9 mouse cellular contexts compared by ENCODE assay signal in genomic region chr1:171286517-171286916, GRCm38 (mm10). TPM values are rescaled to one million over a fixed set of nuclear protein-coding genes. Genes with fewer than 3 reads are reported as not detected.
A peak's percentile ranks its signal among the peaks of the same experiment; 100 is the strongest.
DNase-seq lines count a peak whose midpoint lies in the region; ATAC-seq and TF ChIP-seq lines count a peak whose summit lies in the region.
"Had no signal": no experiment of that assay in that cellular context is flagged by ENCODE, and none has a peak within 500 bp of the region (broad histone marks: within the 10 kb centered on the region; RNA-seq: fewer than 3 reads in every experiment).

No protein-coding gene starts in this region.

- no peak for ATAC-seq in intestine, embryonic 14.5 days (replicated peaks; ENCODE audit: low FRiP score, low TSS enrichment, low read depth)
- ATAC-seq in intestine, embryonic 16.5 days: no peak
- ATAC-seq in embryonic facial prominence, embryonic 12.5 days (ENCODE audit: insufficient number of reproducible peaks, insufficient read depth, low FRiP score, low TSS enrichment): no peak
- ATAC-seq in intestine, postnatal 0 days: no peak
- no peak for ATAC-seq in neural tube, embryonic 12.5 days (ENCODE audit: low FRiP score, low read depth)
- no peak for ATAC-seq in granulocyte monocyte progenitor cell, adult 5-6 weeks (replicated peaks; ENCODE audit: poor library complexity, severe bottlenecking)

- DNase-seq in intestine, embryonic 14.5 days (ENCODE audit: low spot score): no peak
- no peak for DNase-seq in natural killer cell, adult 2 months (ENCODE audit: low spot score in 2 of 2)
- DNase-seq in thymus, adult 18-20 months: no peak

- peak overlapping the region; percentile 82; the same call in 1 of the 2 replicates for H3K4me2 ChIP-seq in intestine, embryonic 14.5 days (ENCODE audit: low read length)
- no peak overlapping the region for H3K4me2 ChIP-seq in intestine, embryonic 16.5 days (ENCODE audit: low read depth, low read length)
- peak overlapping the region; percentile 62 for H3K4me2 ChIP-seq in embryonic facial prominence, embryonic 12.5 days (replicated peaks)
- peak overlapping the region; percentile 86; the same call in 1 of the 2 replicates for H3K4me2 ChIP-seq in intestine, postnatal 0 days (replicated peaks; ENCODE audit: low read depth)
- peak overlapping the region; percentile 63 for H3K4me2 ChIP-seq in neural tube, embryonic 12.5 days (replicated peaks)

- WGBS in intestine, embryonic 14.5 days: 86% methylated on average over 19 of the region's 19 CpGs
- WGBS in intestine, embryonic 16.5 days: 90% methylated on average over 19 of the region's 19 CpGs
- WGBS in embryonic facial prominence, embryonic 12.5 days: 90% methylated on average over 19 of the region's 19 CpGs
- WGBS in intestine, postnatal 0 days: 93% methylated on average over 19 of the region's 19 CpGs
- WGBS in neural tube, embryonic 12.5 days: 92% methylated on average over 19 of the region's 19 CpGs

- H3K9me3 ChIP-seq in intestine, embryonic 14.5 days (ENCODE audit: control insufficient read depth, low read length): no peaks in the 10 kb centered on the region
- no peaks in the 10 kb centered on the region for H3K9me3 ChIP-seq in intestine, embryonic 16.5 days (ENCODE audit: control insufficient read depth, low read length)
- H3K9me3 ChIP-seq in embryonic facial prominence, embryonic 12.5 days: no peaks in the 10 kb centered on the region
- no peaks in the 10 kb centered on the region for H3K9me3 ChIP-seq in intestine, postnatal 0 days (ENCODE audit: control insufficient read depth)
- H3K9me3 ChIP-seq in neural tube, embryonic 12.5 days: no peaks in the 10 kb centered on the region

- H3K4me3 ChIP-seq in intestine, embryonic 14.5 days (ENCODE audit: low read depth, low read length): no peak overlapping the region
- H3K4me3 ChIP-seq in intestine, embryonic 16.5 days (ENCODE audit: low read length): no peak overlapping the region
- H3K4me3 ChIP-seq in embryonic facial prominence, embryonic 12.5 days: peak overlapping the region; percentile 89
- no peak overlapping the region for H3K4me3 ChIP-seq in intestine, postnatal 0 days (ENCODE audit: low read depth, low read length)
- H3K4me3 ChIP-seq in neural tube, embryonic 12.5 days: peak overlapping the region; percentile 93

- peaks cover 63% of the 10 kb centered on the region for H3K36me3 ChIP-seq in intestine, embryonic 14.5 days (ENCODE audit: control insufficient read depth, insufficient read depth, low read length)
- peaks cover 8% of the 10 kb centered on the region; the same call in 1 of the 2 replicates for H3K36me3 ChIP-seq in intestine, embryonic 16.5 days (ENCODE audit: control insufficient read depth, insufficient read depth, low read length)
- peaks cover 61% of the 10 kb centered on the region for H3K36me3 ChIP-seq in embryonic facial prominence, embryonic 12.5 days
- H3K36me3 ChIP-seq in intestine, postnatal 0 days (ENCODE audit: control insufficient read depth, insufficient read depth): peaks cover 49% of the 10 kb centered on the region
- H3K36me3 ChIP-seq in neural tube, embryonic 12.5 days: peaks cover 51% of the 10 kb centered on the region

- H3K27me3 ChIP-seq in intestine, embryonic 14.5 days (replicated peaks; ENCODE audit: control insufficient read depth, insufficient read depth, low read length): no peaks in the 10 kb centered on the region
- no peaks in the 10 kb centered on the region for H3K27me3 ChIP-seq in intestine, embryonic 16.5 days (replicated peaks; ENCODE audit: control insufficient read depth, insufficient read depth, low read length)
- no peaks in the 10 kb centered on the region for H3K27me3 ChIP-seq in embryonic facial prominence, embryonic 12.5 days
- no peaks in the 10 kb centered on the region for H3K27me3 ChIP-seq in intestine, postnatal 0 days (replicated peaks; ENCODE audit: control insufficient read depth, insufficient read depth, low read length)
- no peaks in the 10 kb centered on the region for H3K27me3 ChIP-seq in neural tube, embryonic 12.5 days (replicated peaks)
- H3K27me3 ChIP-seq: Patski had no signal

- H3K9ac ChIP-seq in intestine, embryonic 14.5 days (ENCODE audit: low read length): peak overlapping the region; percentile 98; the same call in 1 of the 2 replicates
- no peak overlapping the region for H3K9ac ChIP-seq in intestine, embryonic 16.5 days (ENCODE audit: low read depth, low read length)
- H3K9ac ChIP-seq in embryonic facial prominence, embryonic 12.5 days: peak overlapping the region; percentile 95
- no peak overlapping the region for H3K9ac ChIP-seq in intestine, postnatal 0 days (ENCODE audit: low read depth, low read length)
- H3K9ac ChIP-seq in neural tube, embryonic 12.5 days: peak overlapping the region; percentile 93; the same call in 1 of the 2 replicates

- no peak overlapping the region for H3K27ac ChIP-seq in intestine, embryonic 14.5 days (ENCODE audit: low read depth)
- H3K27ac ChIP-seq in intestine, embryonic 16.5 days (ENCODE audit: low read length): no peak overlapping the region
- H3K27ac ChIP-seq in embryonic facial prominence, embryonic 12.5 days: no peak overlapping the region
- no peak overlapping the region for H3K27ac ChIP-seq in intestine, postnatal 0 days (ENCODE audit: low read depth, low read length)
- no peak overlapping the region for H3K27ac ChIP-seq in neural tube, embryonic 12.5 days

- H3K4me1 ChIP-seq in intestine, embryonic 14.5 days (replicated peaks; ENCODE audit: control insufficient read depth, insufficient read depth, low read length): peaks cover 10% of the 10 kb centered on the region
- H3K4me1 ChIP-seq in intestine, embryonic 16.5 days (ENCODE audit: control insufficient read depth, insufficient read depth, low read length): peaks cover 15% of the 10 kb centered on the region
- H3K4me1 ChIP-seq in embryonic facial prominence, embryonic 12.5 days: peaks cover 24% of the 10 kb centered on the region
- no peaks in the 10 kb centered on the region; the same call in 1 of the 2 replicates for H3K4me1 ChIP-seq in intestine, postnatal 0 days (replicated peaks; ENCODE audit: control insufficient read depth, insufficient read depth, low read length)
- H3K4me1 ChIP-seq in neural tube, embryonic 12.5 days: peaks cover 25% of the 10 kb centered on the region

- TF ChIP-seq CTCF in intestine, postnatal 0 days (IDR thresholded peaks at IDR 0.05; ENCODE audit: low read depth): no peak

RNA-seq across cellular contexts. Expression of gene Usp21, which starts 1.3 kb away (rescaled TPM):
- polyA plus RNA-seq in intestine, embryonic 14.5 days (2014; fragmentation: Nextera tagmentation; extraction: Ambion mirVana): 63.0 and 68.1 TPM in 2 replicates
- polyA plus RNA-seq in intestine, embryonic 16.5 days (2015; fragmentation: Nextera tagmentation; extraction: Ambion mirVana): 50.8 and 53.2 TPM in 2 replicates
- 135 and 139 TPM in 2 replicates for polyA plus RNA-seq in embryonic facial prominence, embryonic 12.5 days (2016; fragmentation: Nextera tagmentation; extraction: Ambion mirVana)
- 20.4 and 21.7 TPM in 2 replicates for polyA plus RNA-seq in intestine, postnatal 0 days (2015; fragmentation: Nextera tagmentation; extraction: Ambion mirVana)
- 103 and 111 TPM in 2 replicates for polyA plus RNA-seq in neural tube, embryonic 12.5 days (2016; fragmentation: Nextera tagmentation; extraction: Ambion mirVana)
- 34.7 and 37.6 TPM in 2 replicates for total RNA-seq in granulocyte monocyte progenitor cell, adult 5-6 weeks (2014; fragmentation: Nextera tagmentation)
- 20.0 and 22.8 TPM in 2 replicates for total RNA-seq in granulocyte monocyte progenitor cell, adult 5-6 weeks (2017)

RNA-seq across cellular contexts. Expression of gene Ppox, which starts 5.5 kb away (rescaled TPM):
- 48.6 and 51.5 TPM in 2 replicates for polyA plus RNA-seq in intestine, embryonic 14.5 days (2014; fragmentation: Nextera tagmentation; extraction: Ambion mirVana)
- 40.2 and 40.9 TPM in 2 replicates for polyA plus RNA-seq in intestine, embryonic 16.5 days (2015; fragmentation: Nextera tagmentation; extraction: Ambion mirVana)
- 75.4 and 79.1 TPM in 2 replicates for polyA plus RNA-seq in embryonic facial prominence, embryonic 12.5 days (2016; fragmentation: Nextera tagmentation; extraction: Ambion mirVana)
- 11.4 and 12.8 TPM in 2 replicates for polyA plus RNA-seq in intestine, postnatal 0 days (2015; fragmentation: Nextera tagmentation; extraction: Ambion mirVana)
- 52.0 and 54.3 TPM in 2 replicates for polyA plus RNA-seq in neural tube, embryonic 12.5 days (2016; fragmentation: Nextera tagmentation; extraction: Ambion mirVana)
- 22.5 and 37.6 TPM in 2 replicates for total RNA-seq in granulocyte monocyte progenitor cell, adult 5-6 weeks (2014; fragmentation: Nextera tagmentation)
- 16.8 and 25.3 TPM in 2 replicates for total RNA-seq in granulocyte monocyte progenitor cell, adult 5-6 weeks (2017)

RNA-seq across cellular contexts. Expression of gene Ufc1, which starts 8.3 kb away (rescaled TPM):
- 105 and 114 TPM in 2 replicates for polyA plus RNA-seq in intestine, embryonic 14.5 days (2014; fragmentation: Nextera tagmentation; extraction: Ambion mirVana)
- 98.8 and 103 TPM in 2 replicates for polyA plus RNA-seq in intestine, embryonic 16.5 days (2015; fragmentation: Nextera tagmentation; extraction: Ambion mirVana)
- polyA plus RNA-seq in embryonic facial prominence, embryonic 12.5 days (2016; fragmentation: Nextera tagmentation; extraction: Ambion mirVana): 102 and 105 TPM in 2 replicates
- polyA plus RNA-seq in intestine, postnatal 0 days (2015; fragmentation: Nextera tagmentation; extraction: Ambion mirVana): 117 TPM in 2 replicates
- 105 and 120 TPM in 2 replicates for polyA plus RNA-seq in neural tube, embryonic 12.5 days (2016; fragmentation: Nextera tagmentation; extraction: Ambion mirVana)
- 142 and 143 TPM in 2 replicates for total RNA-seq in granulocyte monocyte progenitor cell, adult 5-6 weeks (2014; fragmentation: Nextera tagmentation)
- total RNA-seq in granulocyte monocyte progenitor cell, adult 5-6 weeks (2017): 108 and 113 TPM in 2 replicates

RNA-seq across cellular contexts. Expression of gene B4galt3, which starts 16.4 kb away (rescaled TPM):
- 65.5 and 68.4 TPM in 2 replicates for polyA plus RNA-seq in intestine, embryonic 14.5 days (2014; fragmentation: Nextera tagmentation; extraction: Ambion mirVana)
- polyA plus RNA-seq in intestine, embryonic 16.5 days (2015; fragmentation: Nextera tagmentation; extraction: Ambion mirVana): 50.0 and 56.5 TPM in 2 replicates
- polyA plus RNA-seq in embryonic facial prominence, embryonic 12.5 days (2016; fragmentation: Nextera tagmentation; extraction: Ambion mirVana): 86.0 and 89.3 TPM in 2 replicates
- 27.0 and 27.4 TPM in 2 replicates for polyA plus RNA-seq in intestine, postnatal 0 days (2015; fragmentation: Nextera tagmentation; extraction: Ambion mirVana)
- polyA plus RNA-seq in neural tube, embryonic 12.5 days (2016; fragmentation: Nextera tagmentation; extraction: Ambion mirVana): 88.3 and 95.6 TPM in 2 replicates
- total RNA-seq in granulocyte monocyte progenitor cell, adult 5-6 weeks (2014; fragmentation: Nextera tagmentation): 24.7 and 25.6 TPM in 2 replicates
- total RNA-seq in granulocyte monocyte progenitor cell, adult 5-6 weeks (2017): 14.7 and 19.0 TPM in 2 replicates

RNA-seq across cellular contexts. Expression of gene Ndufs2, which starts 35.3 kb away (rescaled TPM):
- 247 and 258 TPM in 2 replicates for polyA plus RNA-seq in intestine, embryonic 14.5 days (2014; fragmentation: Nextera tagmentation; extraction: Ambion mirVana)
- 339 and 373 TPM in 2 replicates for polyA plus RNA-seq in intestine, embryonic 16.5 days (2015; fragmentation: Nextera tagmentation; extraction: Ambion mirVana)
- 236 and 243 TPM in 2 replicates for polyA plus RNA-seq in embryonic facial prominence, embryonic 12.5 days (2016; fragmentation: Nextera tagmentation; extraction: Ambion mirVana)
- 249 and 255 TPM in 2 replicates for polyA plus RNA-seq in intestine, postnatal 0 days (2015; fragmentation: Nextera tagmentation; extraction: Ambion mirVana)
- polyA plus RNA-seq in neural tube, embryonic 12.5 days (2016; fragmentation: Nextera tagmentation; extraction: Ambion mirVana): 233 and 247 TPM in 2 replicates
- 270 and 271 TPM in 2 replicates for total RNA-seq in granulocyte monocyte progenitor cell, adult 5-6 weeks (2014; fragmentation: Nextera tagmentation)
- 358 and 391 TPM in 2 replicates for total RNA-seq in granulocyte monocyte progenitor cell, adult 5-6 weeks (2017)

Comparison
In these comparisons a context has a peak if more than half of its experiments do, and no peak if none do; other contexts are left out.
1. H3K9ac ChIP-seq: peak in intestine, embryonic 14.5 days (single experiment), embryonic facial prominence, embryonic 12.5 days (single experiment) and neural tube, embryonic 12.5 days (single experiment); none in intestine, embryonic 16.5 days (single experiment) and intestine, postnatal 0 days (single experiment).
2. H3K4me3 ChIP-seq: peak in embryonic facial prominence, embryonic 12.5 days (single experiment) and neural tube, embryonic 12.5 days (single experiment); none in intestine, embryonic 14.5 days (single experiment), intestine, embryonic 16.5 days (single experiment) and intestine, postnatal 0 days (single experiment).